Mouse (Mus musculus) layer of hippocampus, adult 9-10 months (tissue): ENCODE results near the gene Lbhd2.

Experiments
- DNase-seq: peaks from one replicate; pipeline ENCODE4 v3.0.0; 2022; ENCODE audit warnings: low spot score

The Lbhd2 gene

GRCm38 (mm10) chr12:111448931-111449705, 42.5 kb downstream of the Lbhd2 start:
- DNase-seq = no peak

DNA sequence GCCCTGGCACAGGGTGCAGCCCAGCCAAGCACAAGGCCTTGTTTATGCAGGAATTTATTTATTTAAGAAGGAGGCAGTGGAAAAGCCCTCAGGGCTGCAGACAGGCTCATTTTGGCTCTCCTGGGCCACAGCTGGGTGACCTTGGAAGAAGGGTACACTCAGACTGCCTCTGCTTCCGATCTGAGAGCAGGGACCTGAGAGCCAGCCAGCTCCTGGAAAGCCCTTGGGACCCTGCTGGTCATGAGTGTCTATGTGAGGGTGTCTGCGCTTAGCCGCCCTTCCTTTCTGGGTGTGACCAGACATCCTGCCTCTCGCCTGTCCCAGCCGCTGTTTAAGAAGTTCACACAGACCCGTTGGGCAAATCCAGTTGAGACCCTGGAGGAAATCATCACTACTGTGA, 43.8 kb downstream of the Lbhd2 start:
- DNase-seq = no peak

- DNase-seq = no peak
Observed at GRCm38 (mm10) chr12:111451561-111451960, 45.0 kb downstream of the Lbhd2 start.

DNA sequence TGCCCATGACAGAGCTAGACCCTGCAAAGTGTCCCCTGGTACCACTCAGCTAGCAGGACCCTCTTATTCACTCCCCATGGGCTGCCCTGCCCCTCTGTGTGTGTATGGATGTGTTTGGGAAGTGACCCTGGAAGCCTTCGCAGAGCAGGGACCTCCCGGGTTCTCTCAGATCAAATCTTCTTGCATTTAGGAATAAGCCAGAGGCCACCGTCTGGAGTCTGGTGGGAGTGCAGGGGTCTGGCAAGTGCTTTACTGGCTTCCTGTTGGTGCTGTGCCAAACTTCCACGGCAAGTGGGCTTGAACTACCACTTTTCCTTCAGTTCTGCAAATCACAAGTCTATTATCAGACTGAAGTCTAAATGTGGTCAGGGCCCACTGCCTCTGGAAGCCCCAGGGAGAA, 47.4 kb downstream of the Lbhd2 start:
- DNase-seq = no peak

DNA sequence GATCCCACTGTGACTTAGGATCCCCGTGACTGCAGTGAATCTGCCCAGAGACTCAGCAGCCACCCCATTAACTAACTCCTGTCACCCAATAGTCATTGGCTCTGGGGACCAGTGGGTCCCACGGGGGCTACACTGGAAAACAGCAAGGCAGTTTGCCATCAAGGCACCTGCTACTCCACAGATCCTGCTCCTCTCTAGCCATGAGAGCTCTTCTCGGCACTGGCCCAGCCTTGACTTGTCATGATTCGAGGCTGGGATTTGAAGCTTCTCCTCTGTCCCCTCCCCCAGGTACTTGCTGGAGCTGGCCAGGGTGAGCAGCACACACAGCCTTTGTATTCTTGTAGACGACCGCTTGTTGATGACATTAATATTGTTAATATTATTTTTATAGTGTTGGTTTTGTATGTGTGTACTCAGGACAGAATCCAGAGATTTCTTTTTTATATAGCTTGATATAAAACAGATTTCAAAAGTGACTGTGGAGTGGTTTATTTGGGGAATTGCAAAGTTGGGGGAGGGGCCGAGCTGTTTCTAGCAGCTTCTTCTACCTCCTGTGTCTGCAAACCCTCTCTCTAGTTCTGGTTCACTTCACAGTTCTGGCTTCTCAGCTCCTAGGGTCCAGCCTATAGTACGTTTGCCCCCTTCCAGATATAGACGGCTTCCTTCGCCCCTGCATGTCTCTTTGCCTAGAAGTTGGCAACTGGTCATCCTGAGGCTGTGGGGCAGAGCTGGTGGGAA, 48.1 kb downstream of the Lbhd2 start:
- no peak for DNase-seq

DNA sequence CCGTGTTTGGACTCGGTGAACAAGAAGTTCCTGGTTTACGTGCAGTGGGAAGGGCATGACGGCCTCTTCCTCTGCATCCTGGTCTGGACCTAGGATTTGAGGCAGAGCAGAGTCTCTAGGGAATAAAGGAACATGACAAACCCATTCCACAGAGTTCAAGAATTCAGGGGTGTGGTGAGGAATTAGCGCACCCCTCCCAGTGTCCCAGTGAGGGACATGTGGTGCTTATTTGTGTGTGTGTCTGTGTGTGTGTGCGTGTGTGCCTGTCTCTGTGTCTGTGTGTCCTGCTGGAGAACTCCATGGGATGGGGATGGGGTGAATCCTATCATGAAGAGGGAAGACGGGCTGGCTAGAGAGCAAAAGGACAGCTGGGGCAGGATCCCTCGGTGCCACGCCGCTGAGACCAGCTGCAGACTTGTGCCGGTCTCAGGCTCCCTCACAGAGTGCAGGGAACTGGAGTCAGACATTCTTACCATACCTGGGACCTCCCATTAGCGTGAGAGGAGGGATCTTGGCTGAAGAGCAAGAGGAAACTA, 48.8 kb downstream of the Lbhd2 start:
- DNase-seq = no peak

DNA sequence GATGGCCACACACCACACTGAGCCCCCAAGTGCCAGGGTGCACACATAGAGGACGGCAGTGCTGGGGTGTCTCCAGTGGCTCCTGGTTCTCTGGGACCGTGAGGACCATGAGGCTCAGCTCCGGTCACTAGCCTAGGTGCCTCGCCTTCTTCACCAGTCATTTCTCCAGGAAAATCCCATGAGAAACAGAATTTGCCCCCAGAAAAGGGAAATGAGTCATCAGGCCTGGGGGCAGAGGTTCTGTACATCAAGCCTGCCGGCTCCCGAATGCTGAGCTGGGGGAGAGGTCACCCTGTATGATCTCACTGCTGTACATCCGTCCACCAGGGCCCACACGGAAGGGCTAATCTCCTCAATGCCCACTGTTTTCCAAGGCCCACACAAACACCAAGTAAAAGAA, 49.3 kb downstream of the Lbhd2 start:
- no peak for DNase-seq

DNA sequence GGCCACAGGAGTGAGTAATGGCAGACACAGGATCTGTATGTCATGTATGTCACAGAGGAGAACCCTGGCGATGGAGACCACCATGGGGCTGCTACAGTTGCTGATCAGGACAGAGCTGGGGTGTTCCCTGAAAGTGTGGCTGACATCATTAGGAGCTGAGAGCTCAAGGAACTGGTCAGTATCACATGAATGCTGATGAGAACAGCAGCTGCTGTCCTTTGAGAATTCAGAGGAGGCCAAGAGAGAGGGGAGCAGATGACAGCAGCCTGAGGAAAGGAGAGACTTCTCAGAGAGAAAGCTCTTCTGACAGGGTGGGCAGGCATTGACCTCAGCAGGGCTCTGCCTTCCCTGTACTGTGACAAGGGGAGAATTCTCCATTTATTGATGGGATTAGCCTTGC, 51.1 kb downstream of the Lbhd2 start:
- DNase-seq = no peak
